Comparison of ENCODE assay signal across 13 mouse cellular contexts in genomic region chr6:52836201-52836950, GRCm38 (mm10).
A peak's percentile ranks its signal among the peaks of the same experiment; 100 is the strongest.
DNase-seq lines count a peak whose midpoint lies in the region; ATAC-seq and TF ChIP-seq lines count a peak whose summit lies in the region.
"Had no signal": no experiment of that assay in that cellular context is flagged by ENCODE, and none has a peak within 500 bp of the region (broad histone marks: within the 10 kb centered on the region; RNA-seq: fewer than 3 reads in every experiment).

No protein-coding gene starts in this region.

- H3K4me1 ChIP-seq in cerebellum, adult 2 months (ENCODE audit: control insufficient read depth, insufficient read depth, low read length), result no peaks in the 10 kb centered on the region
- H3K4me1 ChIP-seq in kidney, embryonic 14.5 days (ENCODE audit: control insufficient read depth, insufficient read depth, low read length), result peaks cover 11% of the 10 kb centered on the region
- H3K4me1 ChIP-seq in limb, embryonic 10.5 days, result peaks cover 56% of the 10 kb centered on the region

- no peak for TF ChIP-seq POLR2A in cerebellum, adult 2 months (IDR thresholded peaks at IDR 0.05; ENCODE audit: borderline replicate concordance, insufficient read depth, low read length)

- ATAC-seq in cerebellum, adult (ENCODE audit: insufficient number of reproducible peaks, low FRiP score, low TSS enrichment), result no peak
- peak; percentile 68 for ATAC-seq in kidney, embryonic 14.5 days (ENCODE audit: low FRiP score, low TSS enrichment)
- ATAC-seq: intestine, postnatal 0 days had no signal

- 70% methylated on average over 15 of the region's 15 CpGs for WGBS in cerebellum, adult 2 months
- 46% methylated on average over 15 of the region's 15 CpGs for WGBS in kidney, embryonic 14.5 days
- 65% methylated on average over 15 of the region's 15 CpGs for WGBS in limb, embryonic 10.5 days

- H3K36me3 ChIP-seq in kidney, embryonic 14.5 days (ENCODE audit: control insufficient read depth, insufficient read depth, low read length), result no peaks in the 10 kb centered on the region
- H3K36me3 ChIP-seq in limb, embryonic 10.5 days, result no peaks in the 10 kb centered on the region

- no peak for TF ChIP-seq CTCF in cerebellum, adult 2 months (IDR thresholded peaks at IDR 0.05; ENCODE audit: borderline replicate concordance, insufficient read depth, low read depth, low read length)

- H3K4me2 ChIP-seq in kidney, embryonic 14.5 days (replicated peaks; ENCODE audit: low read depth, low read length), result no peak overlapping the region
- H3K4me2 ChIP-seq: lung, embryonic 14.5 days had no signal

- H3K27me3 ChIP-seq in cerebellum, adult 2 months (ENCODE audit: control insufficient read depth, insufficient read depth, low read length), result no peaks in the 10 kb centered on the region
- H3K27me3 ChIP-seq in kidney, embryonic 14.5 days (ENCODE audit: control insufficient read depth, insufficient read depth, low read length), result 0 out of 2 replicates have a peak, but pooled peaks cover 3% of the 10 kb centered on the region
- H3K27me3 ChIP-seq in limb, embryonic 10.5 days (ENCODE audit: low read depth, poor library complexity, severe bottlenecking), result peaks cover 54% of the 10 kb centered on the region

- no peak overlapping the region for H3K27ac ChIP-seq in cerebellum, adult 2 months (ENCODE audit: insufficient read depth, low read length)
- H3K27ac ChIP-seq in kidney, embryonic 14.5 days (ENCODE audit: low read depth, low read length), result no peak overlapping the region
- H3K27ac ChIP-seq in limb, embryonic 10.5 days, result peak overlapping the region; percentile 20; the same call in 1 of the 2 replicates
- H3K27ac ChIP-seq: left cerebral cortex, adult 2 months had no signal

- no peaks in the 10 kb centered on the region for H3K9me3 ChIP-seq in kidney, embryonic 14.5 days (ENCODE audit: control insufficient read depth, low read length)
- no peaks in the 10 kb centered on the region for H3K9me3 ChIP-seq in limb, embryonic 10.5 days (replicated peaks)

- peak; percentile 43 to 47 for DNase-seq in cerebellum, adult 2 months
- no peak for DNase-seq in kidney, postnatal 4 days
- peak; percentile 76 to 81 for DNase-seq in cerebellum, postnatal 10 days
- no peak for DNase-seq in limb, embryonic 10.5 days (ENCODE audit: low spot score)
- DNase-seq in lung, adult 18-20 months, result no peak
- no peak for DNase-seq in retina, postnatal 1 day
- DNase-seq: embryo, embryonic 11 days; heart, adult 11 months; lung, embryonic 14.5 days had no signal

- H3K9ac ChIP-seq in kidney, embryonic 14.5 days (ENCODE audit: low read depth, low read length), result no peak overlapping the region
- H3K9ac ChIP-seq: lung, embryonic 14.5 days had no signal

- H3K4me3 ChIP-seq in cerebellum, adult 2 months (replicated peaks; ENCODE audit: insufficient read depth, low read depth, low read length), result no peak overlapping the region
- no peak overlapping the region for H3K4me3 ChIP-seq in kidney, embryonic 14.5 days (ENCODE audit: low read length)
- H3K4me3 ChIP-seq in limb, embryonic 10.5 days, result no peak overlapping the region
- H3K4me3 ChIP-seq: left cerebral cortex, adult 2 months had no signal

Comparison
In these comparisons a context has a peak if more than half of its experiments do, and no peak if none do; other contexts are left out.
1. DNase-seq: peak in cerebellum, adult 2 months (2 of 2) and cerebellum, postnatal 10 days (2 of 2); none in kidney, postnatal 4 days (0 of 2), limb, embryonic 10.5 days (single experiment), lung, adult 18-20 months (0 of 2) and retina, postnatal 1 day (single experiment).